Mouse (Mus musculus) frontal cortex, postnatal 14 days (tissue): Measurements from ENCODE around the gene Lrrc23.
"Not testable (repeated sequence)": the region's sequence is repeated elsewhere in the genome, so short reads cannot be mapped to it uniquely, and the experiment has no call there.

Source experiments
- DNase-seq, 2 experiments: peaks; one replicate each; pipeline ENCODE4 v3.0.0; 2022; ENCODE audit warnings: low spot score in 2 of 2

The Lrrc23 gene

DNA sequence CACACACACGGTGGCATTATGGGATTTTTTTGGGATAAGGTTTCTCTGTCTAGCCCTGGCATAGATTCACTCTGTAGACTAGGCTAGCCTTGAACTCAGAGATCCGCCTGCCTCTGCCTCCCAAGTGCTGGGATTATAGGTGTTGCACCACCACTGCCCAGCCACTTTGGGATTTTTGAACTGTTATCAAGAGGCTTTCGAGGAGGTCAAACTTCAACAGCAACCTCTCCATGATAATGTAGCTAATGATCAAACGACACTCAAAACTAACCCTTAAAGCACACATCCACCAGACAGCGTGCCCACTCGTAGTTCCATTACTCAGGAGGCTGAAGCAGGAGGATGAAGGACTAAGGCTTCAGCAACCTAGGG is 28.4 kb upstream of the Lrrc23 start:
- DNase-seq = no peak

DNA sequence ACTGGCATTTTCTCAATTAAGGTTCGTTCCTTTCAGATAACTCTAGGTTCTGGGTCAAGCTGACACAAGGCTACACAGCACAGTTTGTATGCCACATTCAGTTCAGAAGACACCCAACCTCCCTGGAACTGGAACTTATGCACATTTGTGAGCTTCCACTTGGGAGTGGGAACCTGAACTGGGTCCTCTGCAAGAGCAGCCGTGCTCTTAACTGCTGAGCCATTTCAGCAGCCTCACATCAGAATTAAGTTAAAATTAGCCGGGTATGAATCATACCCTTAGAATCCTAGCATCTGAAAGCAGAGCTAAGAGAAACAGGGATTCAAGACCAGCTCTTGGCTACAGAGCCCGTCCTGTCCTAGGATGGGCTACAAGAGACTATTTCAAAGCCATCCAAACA is 27.8 kb upstream of the Lrrc23 start:
- no peak for DNase-seq

DNA sequence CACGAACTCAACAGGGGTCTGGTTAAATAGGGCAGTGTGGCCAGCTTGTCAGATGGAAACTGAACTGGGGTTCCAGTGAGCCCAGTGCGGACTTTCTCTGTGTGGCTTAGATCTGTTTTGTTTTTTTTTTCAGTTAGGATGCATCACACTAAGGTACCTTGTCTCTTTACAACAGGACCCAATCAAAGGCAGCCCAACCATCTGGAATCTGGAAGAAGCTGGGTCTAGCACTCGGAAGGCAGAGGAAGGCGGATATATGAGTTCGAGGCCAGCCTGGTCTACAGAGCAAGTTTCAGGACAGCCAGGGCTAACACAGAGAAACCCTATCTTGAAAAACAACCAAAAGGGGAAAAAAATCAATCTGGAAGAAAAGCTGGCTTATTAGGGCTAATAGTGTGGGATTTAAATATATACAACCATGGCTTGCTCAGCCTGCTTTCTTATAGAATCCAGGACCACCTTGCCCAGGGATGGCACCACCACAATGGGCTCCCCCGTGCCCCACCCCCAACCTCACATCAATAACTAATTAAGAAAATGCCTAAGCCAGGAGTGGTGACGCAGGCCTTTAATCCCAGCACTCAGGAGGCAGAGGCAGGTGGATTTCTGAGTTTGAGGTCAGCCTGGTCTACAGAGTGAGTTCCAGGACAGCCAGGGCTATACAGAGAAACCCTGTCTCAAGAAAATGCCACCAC is 27.1 kb upstream of the Lrrc23 start:
- no peak for DNase-seq

- DNase-seq = peak; percentile 95
Observed at GRCm38 (mm10) chr6:124805341-124806321, 26.1 kb upstream of the Lrrc23 start.

- no peak for DNase-seq
Observed at GRCm38 (mm10) chr6:124804341-124804740, 24.8 kb upstream of the Lrrc23 start.

GRCm38 (mm10) chr6:124803691-124804090 is 24.2 kb upstream of the Lrrc23 start:
- not testable (repeated sequence) for DNase-seq

- no peak for DNase-seq
Observed at GRCm38 (mm10) chr6:124803061-124803460, 23.5 kb upstream of the Lrrc23 start.

DNA sequence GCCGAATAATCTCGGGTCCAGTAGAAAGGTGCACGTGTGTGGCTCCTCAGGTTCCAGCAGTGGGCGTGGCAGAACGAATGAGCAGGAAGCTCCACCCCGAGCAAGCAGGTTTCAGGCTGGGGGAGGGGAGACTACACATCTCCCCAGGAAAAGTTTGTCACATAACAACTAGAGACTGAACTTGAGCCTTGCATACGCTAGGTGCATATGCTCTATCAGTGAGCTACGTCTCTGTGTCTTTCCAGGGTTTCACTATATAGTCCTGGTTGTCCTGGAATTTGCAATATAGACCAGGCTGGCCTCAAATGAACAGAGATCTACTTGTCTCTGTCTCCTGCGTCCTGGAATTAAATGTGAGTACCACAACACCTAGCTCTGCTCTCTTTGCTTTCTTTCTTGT is 22.9 kb upstream of the Lrrc23 start:
- DNase-seq = not testable (repeated sequence)

- no peak for DNase-seq
Observed at GRCm38 (mm10) chr6:124796200-124796599, 16.7 kb upstream of the Lrrc23 start.

GRCm38 (mm10) chr6:124795781-124796180 is 16.3 kb upstream of the Lrrc23 start:
- no peak for DNase-seq

GRCm38 (mm10) chr6:124791911-124792310 is 12.4 kb upstream of the Lrrc23 start:
- DNase-seq = no peak

DNA sequence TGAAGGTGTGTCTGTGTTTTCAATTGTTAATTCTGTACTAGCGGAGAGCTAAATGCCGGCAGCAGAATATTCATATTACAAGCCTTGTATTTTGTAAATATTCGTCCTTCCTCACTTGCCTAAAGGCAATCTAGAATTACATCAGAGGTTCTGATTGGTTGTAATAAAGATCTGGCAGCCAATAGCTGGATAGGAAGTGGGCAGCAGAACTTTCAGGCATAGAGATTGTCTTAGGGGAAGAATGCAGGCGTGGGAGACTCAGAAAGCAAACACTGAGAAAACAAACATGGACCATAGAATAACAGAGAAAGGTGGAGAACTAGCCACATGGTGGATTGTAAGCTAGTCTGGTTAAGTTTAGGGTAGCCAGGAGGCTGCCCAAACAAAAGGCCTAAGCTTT is 10.6 kb upstream of the Lrrc23 start:
- no peak for DNase-seq

DNA sequence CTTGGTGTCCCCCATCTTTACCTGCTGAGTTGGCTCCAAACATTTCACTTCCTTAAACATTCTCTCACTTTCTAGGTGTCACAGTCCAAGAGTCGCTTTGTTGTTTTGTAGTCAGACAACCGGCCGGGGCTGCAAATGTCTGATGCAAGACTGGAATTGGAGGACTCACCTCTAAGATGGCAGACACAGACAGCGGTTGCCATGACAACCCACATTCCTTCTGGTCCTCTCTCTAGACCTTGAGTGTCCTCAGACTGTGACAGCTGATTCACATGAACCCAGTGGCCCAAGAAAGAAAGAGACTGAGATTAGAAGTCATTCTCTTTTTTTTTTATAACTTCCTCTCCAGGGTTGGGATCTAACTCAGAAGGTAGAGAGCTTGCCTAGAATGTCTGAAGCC is 10.0 kb upstream of the Lrrc23 start:
- no peak for DNase-seq

- DNase-seq = no peak
Observed at GRCm38 (mm10) chr6:124787722-124788121, 8.2 kb upstream of the Lrrc23 start.

GRCm38 (mm10) chr6:124786756-124787420 is 7.4 kb upstream of the Lrrc23 start:
- no peak for DNase-seq

DNA sequence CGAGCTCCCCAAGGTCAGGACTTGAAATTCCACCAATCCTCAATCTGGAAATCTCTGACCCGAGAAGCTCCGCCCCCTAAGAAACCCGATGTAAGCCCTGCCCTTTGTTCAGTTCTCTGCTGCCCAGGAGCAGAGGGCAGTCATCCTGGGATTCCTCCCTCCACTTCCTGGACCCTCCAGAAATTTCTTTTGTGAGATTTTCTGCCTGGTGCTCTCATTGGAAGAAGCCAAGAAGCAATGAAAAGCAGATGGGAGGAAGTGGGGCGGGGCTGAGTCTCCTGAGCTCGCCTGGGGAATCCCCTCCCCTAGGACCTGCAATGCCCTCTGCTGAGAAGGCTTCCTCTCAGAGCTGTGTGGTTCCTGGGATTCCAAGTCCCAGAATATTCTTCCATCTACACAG is 2.9 kb upstream of the Lrrc23 start:
- no peak for DNase-seq

- no peak for DNase-seq
Observed at GRCm38 (mm10) chr6:124780917-124781316, 1.4 kb upstream of the Lrrc23 start.

DNA sequence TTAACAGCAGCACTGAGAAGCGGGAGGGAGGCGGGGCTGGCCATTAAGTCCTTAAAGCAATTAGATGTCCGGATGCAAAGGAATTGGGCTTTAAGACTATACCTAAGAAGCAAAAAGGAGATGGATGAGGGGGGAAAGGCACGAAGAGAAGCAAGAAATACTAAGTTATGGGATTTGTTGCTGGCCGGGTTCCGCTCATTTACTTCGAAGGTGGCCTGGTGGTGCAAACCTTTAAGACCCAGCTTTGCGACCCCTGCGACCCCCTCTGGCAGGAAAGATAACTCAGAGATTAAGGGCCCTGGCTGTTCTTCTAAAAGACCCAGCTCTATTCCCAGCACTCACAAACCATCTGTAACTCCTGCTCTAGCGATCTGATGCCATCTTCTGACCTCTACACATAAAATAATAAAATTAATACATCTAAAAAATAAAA is 473 bp upstream of the Lrrc23 start:
- no peak for DNase-seq

- DNase-seq = no peak
Observed at GRCm38 (mm10) chr6:124770511-124770910, 9.0 kb downstream of the Lrrc23 start.

DNA sequence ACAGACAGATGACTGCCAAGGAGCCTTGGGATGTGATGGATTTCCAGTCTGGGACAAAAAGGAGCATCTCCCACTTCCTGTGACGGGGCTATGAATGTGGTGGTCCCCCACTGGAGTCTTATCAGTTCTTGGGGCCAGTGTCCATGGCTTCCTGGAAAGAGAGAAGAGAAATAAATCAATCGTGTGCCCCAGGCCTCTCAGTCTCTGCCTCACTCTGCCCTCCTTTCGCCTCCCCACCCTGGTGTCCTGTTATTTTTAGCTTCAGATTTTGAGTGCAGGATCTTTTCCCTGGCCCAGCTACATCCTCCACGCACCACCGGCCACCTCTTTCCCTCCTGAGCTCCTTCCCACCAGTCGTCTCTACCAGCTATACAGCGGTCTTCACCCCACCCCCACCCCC is 9.5 kb downstream of the Lrrc23 start:
- no peak for DNase-seq

- peak in 1 of 2 experiments; percentile 63 for DNase-seq
Observed at GRCm38 (mm10) chr6:124769101-124769765, 10.3 kb downstream of the Lrrc23 start, which contains the start of gene Eno2. Gene Eno2, minus strand, starts transcription at chr6:124769673.

DNA sequence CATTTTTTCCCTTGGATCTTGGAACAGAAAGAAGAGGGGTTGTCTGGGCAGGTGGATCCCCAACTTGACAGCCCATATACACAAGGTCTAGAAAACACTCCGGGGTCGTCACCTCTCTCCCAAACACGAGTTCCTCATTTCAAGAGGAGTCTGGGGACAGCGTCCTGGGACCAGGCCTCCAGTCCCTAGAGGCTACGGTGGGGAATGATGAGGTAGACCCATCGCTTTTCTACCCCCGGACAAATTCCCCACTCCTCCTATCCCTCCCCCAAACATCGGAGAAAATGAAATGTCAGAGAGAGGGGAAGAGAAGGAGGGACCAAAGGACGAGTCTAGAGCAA is 10.9 kb downstream of the Lrrc23 start:
- no peak for DNase-seq
